Mouse (Mus musculus): ENCODE measurements around the gene Trim63. TPM values are rescaled to one million over a fixed set of nuclear protein-coding genes. Genes with fewer than 3 reads are reported as not detected.

Trim63 gene
- total RNA-seq, 2 experiments from 2014 or later = 238 to 242 TPM

- intact Hi-C loops (cut with DNase I) = loop anchor here (5.0 kb wide), 1 partner anchor 87 kb away; no protein-coding TSS in a partner anchor
- DNase-seq = no peak
These were observed 44.7 kb downstream of the Trim63 start for GRCm38 (mm10) chr4:134359649-134360048.

GRCm38 (mm10) chr4:134361215-134361614 lies 46.3 kb downstream of the Trim63 start:
- intact Hi-C loops (cut with DNase I) = no loop called here
- no peak for DNase-seq

DNA sequence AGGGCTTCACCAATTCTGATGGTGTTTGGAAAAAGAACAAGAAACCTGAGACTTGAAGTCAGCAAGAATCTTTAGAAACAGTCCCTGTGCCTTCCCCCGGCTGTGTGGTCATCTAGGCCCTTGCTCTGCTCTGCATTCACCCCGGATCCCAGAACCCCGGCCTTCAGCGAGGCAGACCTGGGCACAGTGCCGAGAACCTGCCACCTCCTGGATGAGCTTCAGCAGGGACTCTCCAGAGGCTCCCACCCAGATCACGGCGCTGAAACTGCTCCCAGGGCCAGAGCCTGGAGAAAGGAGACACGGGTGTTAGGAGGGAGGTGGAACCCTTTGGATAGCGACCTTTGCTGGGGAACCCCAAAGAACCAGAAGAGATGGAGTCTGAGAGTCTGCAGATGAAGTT lies 47.2 kb downstream of the Trim63 start:
- DNase-seq = peak; percentile 67 to 69
- intact Hi-C loops (cut with DNase I) = no loop called here

DNA sequence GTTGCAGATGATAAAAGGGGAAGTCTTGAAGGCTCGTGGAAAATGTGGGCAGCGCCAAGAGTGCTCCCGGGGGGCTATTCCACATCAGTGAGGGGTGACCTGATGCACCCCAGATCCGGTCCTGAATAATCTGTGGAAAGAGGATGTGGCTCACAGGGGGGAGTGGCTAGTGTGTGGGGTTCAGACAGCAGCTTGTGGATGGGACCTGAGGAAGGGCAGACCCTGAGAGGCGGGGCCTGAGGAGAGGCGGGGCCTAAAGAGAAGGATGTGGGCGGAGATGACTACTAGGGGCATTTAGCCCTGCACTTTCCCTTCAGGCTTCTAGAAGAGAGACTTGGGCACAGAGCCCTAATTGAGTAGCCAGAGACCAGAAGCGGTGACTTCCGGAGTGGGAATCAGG lies 47.7 kb downstream of the Trim63 start:
- DNase-seq = peak in 1 of 2 experiments; percentile 49
- intact Hi-C loops (cut with DNase I) = no loop called here

DNA sequence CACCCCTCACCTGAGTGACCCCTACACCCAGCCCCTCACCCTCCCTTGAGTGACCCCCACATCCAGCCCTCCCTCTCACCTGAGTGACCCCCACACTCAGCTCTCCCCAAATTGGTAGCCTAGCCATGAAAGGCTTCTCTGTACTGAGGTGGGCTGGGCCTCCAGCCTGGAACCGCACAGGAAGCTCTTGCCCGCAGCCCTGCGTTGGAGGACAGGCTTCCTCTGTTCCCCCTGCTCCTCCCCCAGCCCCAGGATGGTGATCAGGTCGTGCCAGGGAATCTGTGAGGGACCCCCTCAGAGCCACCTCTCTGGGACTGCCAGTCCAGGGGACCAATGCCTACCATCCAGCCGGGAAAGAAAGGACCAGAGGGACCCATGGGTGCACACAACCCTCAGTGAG lies 50.4 kb downstream of the Trim63 start:
- intact Hi-C loops (cut with DNase I) = no loop called here
- DNase-seq = no peak

GRCm38 (mm10) chr4:134370649-134371221 lies 55.8 kb downstream of the Trim63 start:
- intact Hi-C loops (cut with DNase I) = loop anchor here (5.0 kb wide), 1 partner anchor 183 kb away; the partner anchor contains the start of gene Cep85
- DNase-seq = no peak

DNA sequence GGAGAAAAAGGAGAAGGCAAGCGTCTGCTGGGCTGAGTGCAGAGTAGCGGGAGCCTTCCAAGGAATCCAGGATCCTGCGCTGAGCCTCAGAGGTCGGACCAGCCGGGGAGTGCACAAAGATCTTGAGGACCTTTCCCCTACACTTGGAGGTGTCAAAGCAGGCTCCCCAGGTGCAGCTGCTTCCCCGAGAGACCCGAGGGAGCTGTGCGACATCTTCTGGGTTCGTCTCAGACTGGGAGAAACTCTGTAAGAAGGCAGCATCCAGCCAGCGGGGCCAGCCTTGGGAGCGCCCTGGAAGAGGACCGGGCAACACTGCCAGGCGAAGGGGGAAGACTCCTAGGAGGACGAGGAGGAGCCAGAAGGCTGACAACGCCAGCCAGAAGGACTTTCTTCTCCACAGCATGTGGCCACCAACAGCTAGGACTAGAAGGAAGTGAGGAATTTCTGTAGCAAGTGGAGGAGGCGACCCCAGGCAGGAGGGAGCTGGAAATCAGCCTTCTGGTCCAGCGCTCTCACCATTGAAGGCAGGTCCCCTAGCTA lies 56.5 kb downstream of the Trim63 start:
- intact Hi-C loops (cut with DNase I) = loop anchor here (5.0 kb wide), 1 partner anchor 184 kb away; the partner anchor contains the start of gene Cep85
- peak in 1 of 2 experiments; percentile 23 for DNase-seq

- intact Hi-C loops (cut with DNase I) = loop anchor here (5.0 kb wide), 1 partner anchor 185 kb away; the partner anchor contains the start of gene Cep85
These were observed 57.4 kb downstream of the Trim63 start for GRCm38 (mm10) chr4:134372294-134372747.

DNA sequence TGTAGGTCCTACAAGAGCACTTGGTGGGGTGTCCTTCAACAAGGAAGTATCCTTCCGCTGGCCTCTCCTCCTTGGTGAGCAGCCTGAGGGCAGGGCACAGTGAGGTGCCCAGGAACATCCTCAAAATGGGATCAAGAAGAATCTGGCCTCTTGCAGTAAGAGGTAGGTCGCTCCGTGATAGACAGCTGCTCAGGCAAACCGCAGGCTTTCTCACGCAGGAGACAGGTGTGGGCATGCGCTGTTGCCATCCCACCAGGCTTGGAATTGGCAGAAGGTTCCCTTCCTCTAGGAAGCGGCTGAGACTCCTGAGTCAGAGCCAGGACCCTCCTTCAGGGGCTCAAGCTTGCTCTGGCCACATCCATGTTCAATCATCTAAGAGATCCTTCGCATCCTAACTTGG lies 58.4 kb downstream of the Trim63 start:
- intact Hi-C loops (cut with DNase I) = loop anchor here (5.0 kb wide), 1 partner anchor 186 kb away; the partner anchor contains the start of gene Cep85
- no peak for DNase-seq

More at GRCm38 (mm10) chr4:134372294-134372747, 57.4 kb downstream of the Trim63 start:
- DNase-seq = peak; percentile 83 to 87

- intact Hi-C loops (cut with DNase I) = loop anchor here (5.0 kb wide), 1 partner anchor 187 kb away; the partner anchor contains the start of gene Cep85
- DNase-seq = no peak
These were observed 59.4 kb downstream of the Trim63 start for GRCm38 (mm10) chr4:134374306-134374705.

DNA sequence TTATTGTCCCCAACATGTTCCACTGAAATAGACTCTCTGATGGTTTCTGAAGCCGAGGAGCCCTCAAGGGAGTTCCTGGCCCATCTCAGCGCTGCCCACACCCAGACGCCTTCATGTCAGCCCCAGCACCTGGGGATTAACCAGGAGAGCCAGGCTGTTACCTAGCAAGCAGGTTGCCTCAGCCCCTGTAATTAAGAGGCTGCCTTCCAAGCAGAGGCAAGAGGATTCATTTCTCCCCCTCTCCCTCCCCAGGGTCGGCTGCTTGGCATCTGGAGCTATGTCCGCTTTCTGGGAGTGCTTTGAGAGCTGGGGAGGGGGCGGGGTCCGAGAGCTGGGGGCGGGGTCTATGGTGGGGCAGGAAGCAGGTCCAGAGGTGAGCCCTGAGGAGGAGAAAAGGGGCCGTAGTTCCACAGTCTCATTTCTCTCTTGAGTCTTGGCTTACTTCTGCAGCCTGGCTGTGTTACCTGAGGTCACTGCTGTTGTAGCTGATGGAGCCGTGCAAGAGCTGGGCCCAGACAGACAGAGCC lies 63.2 kb downstream of the Trim63 start:
- intact Hi-C loops (cut with DNase I) = no loop called here
- DNase-seq = no peak

Other genes starting within 250 kb of the Trim63 start
- gene Cd52, start 220.0 kb upstream of the Trim63 start, total RNA-seq (2021) = 1 to 10 TPM; 3.4 to 6.5 TPM
- gene Ubxn11, start 212.6 kb upstream of the Trim63 start, total RNA-seq (2021) = 1 to 10 TPM; 2.0 to 2.3 TPM
- 10 to 100 TPM; 69.9 to 74.6 TPM for gene Sh3bgrl3, start 186.3 kb upstream of the Trim63 start, total RNA-seq (2021)
- gene Cep85, start 128.0 kb upstream of the Trim63 start, total RNA-seq (2021) = 10 to 100 TPM; 29.9 to 32.0 TPM
- gene Gm7534, start 112.1 kb upstream of the Trim63 start, total RNA-seq (2021) = not detected
- not detected for gene Catsper4, start 87.7 kb upstream of the Trim63 start, total RNA-seq (2021)
- gene Cnksr1, start 76.7 kb upstream of the Trim63 start, total RNA-seq (2021) = 1 to 10 TPM; 2.3 to 4.4 TPM
- not detected for gene E130218I03Rik, start 71.5 kb upstream of the Trim63 start, total RNA-seq (2021)
- 1 to 10 TPM; 3.7 to 4.0 TPM for gene Zfp593, start 69.5 kb upstream of the Trim63 start, total RNA-seq (2021)
- not detected for gene Gm30191, start 68.2 kb upstream of the Trim63 start, total RNA-seq (2021)
- 10 to 100 TPM; 13.5 to 15.2 TPM for gene Grrp1, start 61.0 kb upstream of the Trim63 start, total RNA-seq (2021)
- 10 to 100 TPM in 1 of 2 experiments, 1 to 10 TPM in 1; 7.5 to 10.3 TPM for gene Pdik1l, start 27.2 kb upstream of the Trim63 start, total RNA-seq (2021)
- under 1 TPM; 0.12 to 0.69 TPM for gene Slc30a2, start 28.1 kb downstream of the Trim63 start, total RNA-seq (2021)
- 1 to 10 TPM; 4.2 to 5.4 TPM for gene Extl1, start 68.7 kb downstream of the Trim63 start, total RNA-seq (2021)
- gene Pafah2, start 81.2 kb downstream of the Trim63 start, total RNA-seq (2021) = 10 to 100 TPM in 1 of 2 experiments, 1 to 10 TPM in 1; 9.6 to 10.2 TPM
- gene Stmn1, start 153.2 kb downstream of the Trim63 start, total RNA-seq (2021) = 100 to 1,000 TPM; 131 to 137 TPM
- 10 to 100 TPM in 1 of 2 experiments, 1 to 10 TPM in 1; 9.5 to 12.7 TPM for gene Paqr7, start 181.6 kb downstream of the Trim63 start, total RNA-seq (2021)
- gene Aunip, start 195.9 kb downstream of the Trim63 start, total RNA-seq (2021) = 1 to 10 TPM in 1 of 2 experiments, under 1 TPM in 1; 0.60 to 1.1 TPM
- gene Mtfr1l, start 220.3 kb downstream of the Trim63 start, total RNA-seq (2021) = 100 to 1,000 TPM; 159 to 165 TPM
- gene Selenon, start 237.0 kb downstream of the Trim63 start, total RNA-seq (2021) = 10 to 100 TPM; 38.2 to 45.2 TPM

Measured in heart, postnatal 10 days (tissue).